Mouse (Mus musculus): ENCODE results near the gene Dmbt1. TPM values are rescaled to one million over a fixed set of nuclear protein-coding genes. Genes with fewer than 3 reads are reported as not detected.
"Not testable (repeated sequence)": the region's sequence is repeated elsewhere in the genome, so short reads cannot be mapped to it uniquely, and the experiment has no call there.

Dmbt1 gene
- polyA plus RNA-seq, 1 experiment: not detected

DNA sequence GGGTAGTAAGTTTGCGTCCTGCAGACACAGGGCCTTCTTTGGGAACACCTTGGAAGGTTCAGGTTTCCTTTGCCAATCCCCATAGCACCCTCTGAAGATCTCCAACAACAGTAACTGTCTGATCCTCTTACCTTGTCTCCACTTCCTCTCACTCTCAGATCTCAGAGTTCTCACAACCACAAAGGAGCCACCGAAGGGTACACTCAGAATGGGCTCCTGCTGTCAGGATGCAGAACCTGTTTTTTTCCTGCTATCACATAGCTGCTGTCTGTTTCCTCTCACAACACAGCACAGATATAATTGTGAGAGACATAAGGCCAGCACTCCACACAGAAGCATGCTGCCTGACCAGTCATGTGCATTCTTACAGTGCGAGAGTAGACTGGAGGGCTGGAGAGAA lies 4.5 kb downstream of the Dmbt1 start:
- Histone ChIP-seq H3K9me3 (replicated peaks; ENCODE audit: control insufficient read depth, insufficient read depth, low read length, poor library complexity, severe bottlenecking) (no peaks in the 10 kb centered on the region), H3K36me3 (ENCODE audit: control insufficient read depth, insufficient read depth, low read length, poor library complexity, severe bottlenecking) (no peaks in the 10 kb centered on the region), H3K27ac (ENCODE audit: insufficient read depth, low read length) (no peak overlapping the region), H3K4me1 (ENCODE audit: control insufficient read depth, insufficient read depth, low read length) (no peaks in the 10 kb centered on the region), H3K27me3 (ENCODE audit: control insufficient read depth, insufficient read depth, low read length, poor library complexity, severe bottlenecking) (no peaks in the 10 kb centered on the region), H3K4me3 (ENCODE audit: low read depth, low read length) (no peak overlapping the region), H3K9ac (ENCODE audit: low read depth, poor library complexity, severe bottlenecking) (no peak overlapping the region)
- TF ChIP-seq POLR2A (IDR thresholded peaks at IDR 0.05; ENCODE audit: insufficient read depth, low read length) (no peak), EP300 (IDR thresholded peaks at IDR 0.05; ENCODE audit: insufficient read depth, low read depth, low read length) (no peak), CTCF (IDR thresholded peaks at IDR 0.05; ENCODE audit: low read depth, low read length) (no peak)

DNA sequence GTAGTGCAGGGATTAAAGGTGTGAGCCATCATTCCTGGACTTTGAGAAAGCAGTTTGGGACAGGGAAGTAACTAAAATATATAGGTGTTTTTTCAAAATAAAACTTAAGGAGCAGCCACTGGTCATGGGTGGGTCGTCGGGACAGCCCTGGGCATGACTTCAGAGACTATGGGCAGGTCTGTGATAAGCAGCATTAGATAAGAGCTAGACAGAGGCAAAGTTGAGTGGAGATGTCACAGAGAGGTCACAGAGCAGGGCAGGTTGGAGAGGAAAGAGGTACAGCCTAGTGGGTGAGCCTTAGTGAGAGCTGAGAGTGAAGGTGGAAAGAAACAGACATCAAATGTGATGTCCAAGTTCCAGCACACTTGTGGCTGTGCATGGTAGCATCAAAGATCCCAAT lies 5.2 kb downstream of the Dmbt1 start:
- Histone ChIP-seq H3K36me3 (ENCODE audit: control insufficient read depth, insufficient read depth, low read length, poor library complexity, severe bottlenecking) (no peaks in the 10 kb centered on the region), H3K27ac (ENCODE audit: insufficient read depth, low read length) (no peak overlapping the region), H3K4me1 (ENCODE audit: control insufficient read depth, insufficient read depth, low read length) (no peaks in the 10 kb centered on the region), H3K4me3 (ENCODE audit: low read depth, low read length) (no peak overlapping the region), H3K27me3 (ENCODE audit: control insufficient read depth, insufficient read depth, low read length, poor library complexity, severe bottlenecking) (no peaks in the 10 kb centered on the region), H3K9me3 (replicated peaks; ENCODE audit: control insufficient read depth, insufficient read depth, low read length, poor library complexity, severe bottlenecking) (no peaks in the 10 kb centered on the region), H3K9ac (ENCODE audit: low read depth, poor library complexity, severe bottlenecking) (no peak overlapping the region)
- TF ChIP-seq POLR2A (IDR thresholded peaks at IDR 0.05; ENCODE audit: insufficient read depth, low read length) (no peak), EP300 (IDR thresholded peaks at IDR 0.05; ENCODE audit: insufficient read depth, low read depth, low read length) (no peak), CTCF (IDR thresholded peaks at IDR 0.05; ENCODE audit: low read depth, low read length) (no peak)

DNA sequence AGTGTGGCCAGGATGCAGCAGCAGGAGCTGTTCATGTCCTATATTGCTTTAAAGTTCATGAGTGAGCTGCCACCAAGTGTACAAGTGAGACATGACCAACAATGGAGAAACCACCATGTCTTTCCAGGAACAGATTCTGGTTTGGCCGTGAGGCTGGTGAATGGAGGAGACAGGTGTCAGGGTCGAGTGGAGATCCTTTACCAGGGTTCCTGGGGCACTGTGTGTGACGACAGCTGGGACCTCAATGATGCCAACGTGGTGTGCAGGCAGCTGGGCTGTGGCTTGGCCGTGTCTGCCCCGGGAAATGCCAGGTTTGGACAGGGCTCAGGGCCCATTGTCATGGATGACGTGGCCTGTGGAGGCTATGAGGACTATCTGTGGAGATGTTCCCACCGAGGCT lies 8.9 kb downstream of the Dmbt1 start:
- not testable (repeated sequence) for H3K9ac ChIP-seq (ENCODE audit: low read depth, poor library complexity, severe bottlenecking); H3K4me3 ChIP-seq (ENCODE audit: low read depth, low read length); H3K27ac ChIP-seq (ENCODE audit: insufficient read depth, low read length); H3K4me1 ChIP-seq (ENCODE audit: control insufficient read depth, insufficient read depth, low read length); H3K36me3 ChIP-seq (ENCODE audit: control insufficient read depth, insufficient read depth, low read length, poor library complexity, severe bottlenecking); H3K27me3 ChIP-seq (ENCODE audit: control insufficient read depth, insufficient read depth, low read length, poor library complexity, severe bottlenecking); H3K9me3 ChIP-seq (replicated peaks; ENCODE audit: control insufficient read depth, insufficient read depth, low read length, poor library complexity, severe bottlenecking)

DNA sequence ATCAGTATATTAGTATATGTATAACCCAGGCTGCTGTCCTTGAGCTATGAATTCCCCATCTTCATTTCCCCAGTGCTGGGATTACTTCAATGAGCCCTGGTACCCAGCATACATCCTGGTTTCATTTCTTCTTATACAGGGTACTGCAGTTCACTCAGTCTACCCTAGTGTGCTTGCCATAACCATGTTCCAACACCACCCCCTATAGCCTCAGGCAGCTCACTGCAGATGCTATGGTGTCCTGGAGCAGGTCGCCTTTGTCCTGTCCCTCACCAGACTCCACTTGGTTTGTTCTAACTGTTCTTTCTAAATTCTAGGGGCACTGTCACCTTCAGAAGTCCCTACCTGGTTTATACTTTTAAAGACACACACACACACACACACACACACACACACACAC lies 10.8 kb downstream of the Dmbt1 start:
- H3K4me1 ChIP-seq (ENCODE audit: control insufficient read depth, insufficient read depth, low read length): no peaks in the 10 kb centered on the region
- TF ChIP-seq POLR2A (IDR thresholded peaks at IDR 0.05; ENCODE audit: insufficient read depth, low read length): no peak
- TF ChIP-seq CTCF (IDR thresholded peaks at IDR 0.05; ENCODE audit: low read depth, low read length): peak; percentile 48
- no peak for TF ChIP-seq EP300 (IDR thresholded peaks at IDR 0.05; ENCODE audit: insufficient read depth, low read depth, low read length)
- no peaks in the 10 kb centered on the region for H3K36me3 ChIP-seq (ENCODE audit: control insufficient read depth, insufficient read depth, low read length, poor library complexity, severe bottlenecking)
- H3K9me3 ChIP-seq (replicated peaks; ENCODE audit: control insufficient read depth, insufficient read depth, low read length, poor library complexity, severe bottlenecking): no peaks in the 10 kb centered on the region
- no peak overlapping the region for H3K9ac ChIP-seq (ENCODE audit: low read depth, poor library complexity, severe bottlenecking)
- no peak overlapping the region for H3K4me3 ChIP-seq (ENCODE audit: low read depth, low read length)
- no peaks in the 10 kb centered on the region for H3K27me3 ChIP-seq (ENCODE audit: control insufficient read depth, insufficient read depth, low read length, poor library complexity, severe bottlenecking)
- H3K27ac ChIP-seq (ENCODE audit: insufficient read depth, low read length): no peak overlapping the region

DNA sequence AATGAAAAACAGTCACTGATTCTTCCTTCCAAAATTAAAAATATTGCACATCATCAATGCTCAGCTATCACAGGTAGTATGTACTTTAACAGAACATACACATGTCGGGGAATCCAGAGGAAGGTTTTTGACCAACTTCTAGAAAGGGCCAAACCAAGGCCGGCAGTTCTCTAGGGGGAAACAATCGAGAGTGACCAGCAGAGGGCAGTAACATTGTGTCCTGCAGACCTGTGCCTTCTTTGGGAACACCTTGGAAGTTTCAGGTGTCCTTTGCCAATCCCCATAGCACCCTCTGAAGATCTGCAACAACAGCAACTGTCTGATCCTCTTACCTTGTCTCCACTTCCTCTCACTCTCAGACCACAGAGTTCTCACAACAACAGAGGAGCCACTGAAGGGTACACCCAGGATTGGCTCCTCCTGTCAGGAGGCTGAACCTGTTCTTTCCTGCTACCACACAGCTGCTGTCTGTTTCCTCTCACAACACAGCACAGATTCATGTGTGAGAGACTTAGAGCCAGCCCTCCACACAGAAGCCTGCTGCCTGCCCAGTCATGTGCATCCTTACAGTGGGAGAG lies 13.5 kb downstream of the Dmbt1 start:
- H3K4me1 ChIP-seq (ENCODE audit: control insufficient read depth, insufficient read depth, low read length); H3K27ac ChIP-seq (ENCODE audit: insufficient read depth, low read length); H3K9me3 ChIP-seq (replicated peaks; ENCODE audit: control insufficient read depth, insufficient read depth, low read length, poor library complexity, severe bottlenecking); H3K9ac ChIP-seq (ENCODE audit: low read depth, poor library complexity, severe bottlenecking); H3K36me3 ChIP-seq (ENCODE audit: control insufficient read depth, insufficient read depth, low read length, poor library complexity, severe bottlenecking); H3K27me3 ChIP-seq (ENCODE audit: control insufficient read depth, insufficient read depth, low read length, poor library complexity, severe bottlenecking); H3K4me3 ChIP-seq (ENCODE audit: low read depth, low read length): not testable (repeated sequence)
- TF ChIP-seq CTCF (IDR thresholded peaks at IDR 0.05; ENCODE audit: low read depth, low read length): peak; percentile 51

DNA sequence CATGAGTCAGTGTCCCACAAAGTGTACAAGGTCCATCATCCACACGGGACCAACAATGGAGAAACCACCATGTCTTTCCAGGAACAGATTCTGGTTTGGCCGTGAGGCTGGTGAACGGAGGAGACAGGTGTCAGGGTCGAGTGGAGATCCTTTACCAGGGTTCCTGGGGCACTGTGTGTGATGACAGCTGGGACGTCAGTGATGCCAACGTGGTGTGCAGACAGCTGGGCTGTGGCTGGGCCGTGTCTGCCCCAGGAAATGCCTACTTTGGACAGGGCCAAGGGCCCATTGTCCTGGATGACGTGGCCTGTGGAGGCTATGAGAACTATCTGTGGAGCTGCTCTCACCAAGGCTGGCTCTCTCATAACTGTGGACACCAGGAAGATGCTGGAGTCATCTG lies 18.0 kb downstream of the Dmbt1 start:
- not testable (repeated sequence) for H3K27me3 ChIP-seq (ENCODE audit: control insufficient read depth, insufficient read depth, low read length, poor library complexity, severe bottlenecking); H3K4me1 ChIP-seq (ENCODE audit: control insufficient read depth, insufficient read depth, low read length); H3K4me3 ChIP-seq (ENCODE audit: low read depth, low read length); H3K36me3 ChIP-seq (ENCODE audit: control insufficient read depth, insufficient read depth, low read length, poor library complexity, severe bottlenecking); H3K9ac ChIP-seq (ENCODE audit: low read depth, poor library complexity, severe bottlenecking); H3K27ac ChIP-seq (ENCODE audit: insufficient read depth, low read length); H3K9me3 ChIP-seq (replicated peaks; ENCODE audit: control insufficient read depth, insufficient read depth, low read length, poor library complexity, severe bottlenecking)
